ENCODE assay signal across 9 mouse cellular contexts in the genomic region with DNA sequence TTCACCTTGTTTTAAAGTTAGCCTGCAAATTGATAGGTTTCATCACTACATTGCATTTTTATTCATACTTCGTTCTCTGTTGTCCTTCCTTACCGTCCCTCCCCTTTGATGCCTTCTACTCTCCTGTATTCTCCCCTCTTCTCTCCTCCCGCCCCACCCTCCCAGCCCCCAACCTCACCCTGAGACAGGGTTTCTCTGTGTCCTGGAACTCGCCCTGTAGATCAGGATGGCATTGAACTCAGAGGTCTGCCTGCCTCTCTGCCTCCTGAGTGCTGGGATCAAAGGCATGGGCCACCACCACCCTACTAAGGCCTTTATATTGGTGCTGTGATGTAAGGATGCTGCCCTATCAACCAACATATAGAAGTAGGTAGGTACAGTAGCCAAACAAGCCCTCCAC. TPM values are rescaled to one million over a fixed set of nuclear protein-coding genes. Genes with fewer than 3 reads are reported as not detected.
DNase-seq lines count a peak whose midpoint lies in the region; ATAC-seq and TF ChIP-seq lines count a peak whose summit lies in the region.
"Had no signal": no experiment of that assay in that cellular context is flagged by ENCODE, and none has a peak within 500 bp of the region (broad histone marks: within the 10 kb centered on the region; RNA-seq: fewer than 3 reads in every experiment).

No protein-coding gene starts in this region.

- no peaks in the 10 kb centered on the region for H3K9me3 ChIP-seq in heart, embryonic 10.5 days
- H3K9me3 ChIP-seq in hindbrain, embryonic 15.5 days: no peaks in the 10 kb centered on the region
- no peaks in the 10 kb centered on the region for H3K9me3 ChIP-seq in midbrain, embryonic 12.5 days
- H3K9me3 ChIP-seq: megakaryocyte, embryonic 14.5 days had no signal

- 34% methylated on average over 4 of the region's 4 CpGs for WGBS in heart, embryonic 10.5 days
- 44% methylated on average over 4 of the region's 4 CpGs for WGBS in hindbrain, embryonic 15.5 days
- WGBS in midbrain, embryonic 12.5 days: 40% methylated on average over 4 of the region's 4 CpGs

- DNase-seq in heart, embryonic 10.5 days (ENCODE audit: low spot score): no peak
- no peak for DNase-seq in heart, postnatal 14 days
- DNase-seq in ovary, postnatal 36 days (ENCODE audit: low spot score): no peak
- DNase-seq in ovary, postnatal 14 days (ENCODE audit: low spot score): no peak
- no peak for DNase-seq in layer of hippocampus, adult 9-10 months (ENCODE audit: low spot score)

- intact Hi-C loops in heart, postnatal 14 days (cut with DNase I): no loop called here

- peak overlapping the region; percentile 82 for H3K4me2 ChIP-seq in hindbrain, embryonic 15.5 days
- H3K4me2 ChIP-seq in midbrain, embryonic 12.5 days (replicated peaks): peak overlapping the region; percentile 74

- peak overlapping the region; percentile 77; the same call in 1 of the 2 replicates for H3K9ac ChIP-seq in hindbrain, embryonic 15.5 days
- no peak overlapping the region; the same call in 1 of the 2 replicates for H3K9ac ChIP-seq in midbrain, embryonic 12.5 days (replicated peaks)

- peak overlapping the region; percentile 77 for H3K4me3 ChIP-seq in heart, embryonic 10.5 days
- H3K4me3 ChIP-seq in cortical plate, adult 2 months (ENCODE audit: insufficient read depth, low read length): peak overlapping the region; percentile 71
- H3K4me3 ChIP-seq in hindbrain, embryonic 15.5 days: peak overlapping the region; percentile 61
- H3K4me3 ChIP-seq in midbrain, embryonic 12.5 days: peak overlapping the region; percentile 57

- H3K4me1 ChIP-seq in heart, embryonic 10.5 days: peaks cover 11% of the 10 kb centered on the region; the same call in 1 of the 2 replicates
- no peaks in the 10 kb centered on the region for H3K4me1 ChIP-seq in cortical plate, adult 2 months (ENCODE audit: control insufficient read depth, insufficient read depth, low read length)
- peaks cover 17% of the 10 kb centered on the region; the same call in 1 of the 2 replicates for H3K4me1 ChIP-seq in hindbrain, embryonic 15.5 days (replicated peaks)
- peaks cover 10% of the 10 kb centered on the region for H3K4me1 ChIP-seq in midbrain, embryonic 12.5 days

- TF ChIP-seq CTCF in cortical plate, adult 2 months (IDR thresholded peaks at IDR 0.05; ENCODE audit: extremely low read depth, insufficient read depth, low read length): no peak

- no peak for ATAC-seq in hindbrain, embryonic 15.5 days (ENCODE audit: low FRiP score, low read depth)
- ATAC-seq in midbrain, embryonic 12.5 days (ENCODE audit: low FRiP score, low read depth): no peak; the same call in 1 of the 2 replicates

- H3K36me3 ChIP-seq in heart, embryonic 10.5 days: no peaks in the 10 kb centered on the region
- H3K36me3 ChIP-seq in hindbrain, embryonic 15.5 days: no peaks in the 10 kb centered on the region
- H3K36me3 ChIP-seq in midbrain, embryonic 12.5 days: no peaks in the 10 kb centered on the region

- H3K27me3 ChIP-seq in heart, embryonic 10.5 days (ENCODE audit: insufficient read depth, poor library complexity, severe bottlenecking): no peaks in the 10 kb centered on the region
- no peaks in the 10 kb centered on the region for H3K27me3 ChIP-seq in hindbrain, embryonic 15.5 days
- no peaks in the 10 kb centered on the region for H3K27me3 ChIP-seq in midbrain, embryonic 12.5 days

- TF ChIP-seq POLR2A in cortical plate, adult 2 months (IDR thresholded peaks at IDR 0.05; ENCODE audit: extremely low read depth, insufficient read depth, low read length): no peak

- peak overlapping the region; percentile 83 for H3K27ac ChIP-seq in heart, embryonic 10.5 days
- H3K27ac ChIP-seq in cortical plate, adult 2 months (ENCODE audit: insufficient read depth, low read length): no peak overlapping the region
- H3K27ac ChIP-seq in hindbrain, embryonic 15.5 days (replicated peaks): no peak overlapping the region
- H3K27ac ChIP-seq in midbrain, embryonic 12.5 days (replicated peaks): no peak overlapping the region

RNA-seq across cellular contexts. Expression of gene Dhtkd1, which starts 0.5 kb away (rescaled TPM):
- 3.4 and 4.2 TPM in 2 replicates for polyA plus RNA-seq in heart, embryonic 10.5 days (2016; fragmentation: Nextera tagmentation; extraction: Ambion mirVana)
- 1 to 10 TPM; 1.9 to 5.7 TPM for total RNA-seq in heart, postnatal 14 days (2021)
- 8.6 and 9.0 TPM in 2 replicates for polyA plus RNA-seq in cortical plate, adult 2 months (2012; rRNA removed)
- polyA plus RNA-seq in hindbrain, embryonic 15.5 days (2015; fragmentation: Nextera tagmentation; extraction: Ambion mirVana): 5.5 and 8.4 TPM in 2 replicates
- polyA plus RNA-seq in midbrain, embryonic 12.5 days (2016; fragmentation: Nextera tagmentation; extraction: Ambion mirVana): 5.5 and 6.1 TPM in 2 replicates

RNA-seq across cellular contexts. Expression of gene Upf2, which starts 8.2 kb away (rescaled TPM):
- 6.0 and 8.2 TPM in 2 replicates for polyA plus RNA-seq in heart, embryonic 10.5 days (2016; fragmentation: Nextera tagmentation; extraction: Ambion mirVana)
- total RNA-seq in heart, postnatal 14 days (2021): 10 to 100 TPM; 12.6 to 13.4 TPM
- polyA plus RNA-seq in cortical plate, adult 2 months (2012; rRNA removed): 19.0 and 20.8 TPM in 2 replicates
- 6.9 and 8.5 TPM in 2 replicates for polyA plus RNA-seq in hindbrain, embryonic 15.5 days (2015; fragmentation: Nextera tagmentation; extraction: Ambion mirVana)
- polyA plus RNA-seq in midbrain, embryonic 12.5 days (2016; fragmentation: Nextera tagmentation; extraction: Ambion mirVana): 13.1 and 13.4 TPM in 2 replicates

RNA-seq across cellular contexts. Expression of gene Sec61a2, which starts 47.8 kb away (rescaled TPM):
- polyA plus RNA-seq in heart, embryonic 10.5 days (2016; fragmentation: Nextera tagmentation; extraction: Ambion mirVana): 62.6 and 74.4 TPM in 2 replicates
- total RNA-seq in heart, postnatal 14 days (2021): 10 to 100 TPM; 19.8 to 21.1 TPM
- polyA plus RNA-seq in cortical plate, adult 2 months (2012; rRNA removed): 171 and 187 TPM in 2 replicates
- 106 and 109 TPM in 2 replicates for polyA plus RNA-seq in hindbrain, embryonic 15.5 days (2015; fragmentation: Nextera tagmentation; extraction: Ambion mirVana)
- 87.5 and 91.8 TPM in 2 replicates for polyA plus RNA-seq in midbrain, embryonic 12.5 days (2016; fragmentation: Nextera tagmentation; extraction: Ambion mirVana)
